Mouse (Mus musculus): ENCODE results near the gene Mast4.

Gene Mast4

DNA sequence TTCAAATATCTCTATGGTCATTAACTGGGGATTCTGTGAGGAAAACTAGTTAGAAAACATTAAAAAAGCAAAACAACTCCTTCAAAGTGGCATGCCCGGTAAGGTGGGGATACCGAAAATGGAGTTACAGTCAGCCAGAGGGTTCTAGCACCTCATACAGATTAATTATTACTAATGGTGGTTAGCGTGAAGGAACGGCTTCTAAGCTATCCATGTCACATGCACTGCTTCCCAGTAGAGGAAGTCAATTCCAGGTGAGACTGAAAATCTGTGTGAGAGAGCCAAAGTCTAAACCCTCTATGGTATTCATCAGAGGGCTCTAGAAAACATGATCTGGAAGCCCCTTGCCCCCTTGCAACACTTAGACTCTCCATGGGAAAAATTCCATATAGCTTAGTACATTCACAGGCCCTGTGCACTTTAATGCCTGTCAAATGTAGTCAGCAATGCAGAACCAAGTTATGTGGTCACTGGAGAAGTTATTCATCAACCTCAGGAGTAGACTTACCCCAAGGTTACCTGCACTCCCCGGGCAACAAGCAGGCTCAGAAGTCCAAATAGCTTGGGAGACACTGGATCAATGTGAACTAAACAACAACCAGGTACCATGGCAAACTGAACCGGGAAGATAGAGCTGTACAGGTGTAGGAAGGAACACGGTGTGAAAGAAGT lies 96.1 kb downstream of the Mast4 start:
- peak; percentile 94 for DNase-seq

DNA sequence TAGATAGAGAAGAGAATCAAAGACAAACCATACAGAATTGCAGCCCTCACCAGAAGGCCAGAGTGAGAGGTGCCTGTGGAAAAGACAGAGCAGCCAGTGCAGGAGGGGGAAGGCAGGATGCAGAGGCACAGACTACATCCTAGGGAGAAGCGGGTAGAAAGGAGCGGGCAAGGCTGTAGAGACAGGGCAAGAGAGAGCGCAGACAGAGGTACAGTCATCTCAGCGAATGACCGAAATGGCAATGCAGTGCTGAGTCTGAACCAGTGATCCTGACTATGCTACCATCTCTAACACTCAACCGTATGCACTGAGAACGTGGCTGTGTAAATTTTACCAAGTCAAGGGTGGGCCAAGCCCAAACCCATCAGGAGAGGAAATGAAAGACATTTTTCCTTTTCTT lies 102.1 kb downstream of the Mast4 start:
- no peak for DNase-seq

DNA sequence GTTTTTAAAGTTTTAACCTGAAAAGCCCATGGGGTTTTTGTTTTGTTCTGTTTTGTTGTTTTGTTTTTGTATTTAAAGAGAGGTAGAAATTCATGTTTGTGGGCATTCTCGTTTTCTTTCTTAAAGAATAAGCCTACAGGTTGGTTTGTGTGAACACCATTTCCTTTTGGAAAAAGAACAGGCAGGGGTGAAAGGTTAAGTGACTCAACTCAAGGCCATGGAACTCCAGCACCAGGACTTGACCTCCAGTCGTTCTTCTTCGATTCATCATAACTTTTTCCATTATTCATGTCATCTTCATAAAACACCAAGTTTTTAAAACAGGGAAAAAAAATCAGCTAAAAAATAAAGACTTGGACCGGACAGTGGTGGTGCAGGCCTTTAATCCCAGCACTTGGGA lies 105.2 kb downstream of the Mast4 start:
- DNase-seq, result no peak

DNA sequence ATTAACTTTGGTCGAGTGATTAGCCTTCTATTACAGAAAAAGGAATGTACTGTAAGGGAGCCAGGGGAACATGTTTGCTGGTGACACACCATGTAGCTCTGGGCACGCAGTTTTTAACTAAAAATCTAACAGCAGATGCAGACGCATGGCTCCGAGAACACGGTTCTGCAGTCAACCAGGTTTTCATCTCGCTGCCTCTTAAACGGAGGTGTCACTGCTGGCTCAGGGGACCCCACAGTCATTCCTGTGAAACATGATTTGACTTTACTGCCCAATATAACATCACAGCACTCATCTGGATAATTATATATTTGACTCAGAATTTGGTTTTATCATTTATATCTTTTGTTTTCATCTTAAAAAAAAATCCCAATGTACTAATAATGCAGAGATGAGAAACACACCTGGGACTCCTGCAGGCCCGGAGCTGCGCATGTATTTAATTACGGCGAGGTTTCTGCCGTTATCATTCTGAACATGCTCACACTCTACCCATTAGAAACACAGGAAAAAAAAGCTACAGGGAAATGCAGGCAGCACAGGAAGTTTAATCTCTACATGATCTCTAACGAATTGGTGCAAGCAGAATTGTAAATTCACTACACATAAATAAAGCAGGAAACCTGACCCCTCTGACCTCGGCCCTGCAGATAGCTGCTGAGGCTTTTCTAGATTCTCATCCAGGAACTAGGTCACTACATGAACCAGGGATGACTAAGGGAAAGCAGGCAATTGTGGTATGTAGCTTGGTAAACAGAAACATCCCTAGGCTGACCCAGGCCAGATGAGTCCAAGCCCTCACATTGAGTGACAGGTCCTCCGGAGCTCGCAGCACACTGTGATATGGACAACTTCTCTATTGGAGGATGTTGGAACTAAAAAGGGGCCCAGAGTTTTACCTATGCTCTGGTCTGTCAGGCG lies 108.1 kb downstream of the Mast4 start:
- no peak for DNase-seq

DNA sequence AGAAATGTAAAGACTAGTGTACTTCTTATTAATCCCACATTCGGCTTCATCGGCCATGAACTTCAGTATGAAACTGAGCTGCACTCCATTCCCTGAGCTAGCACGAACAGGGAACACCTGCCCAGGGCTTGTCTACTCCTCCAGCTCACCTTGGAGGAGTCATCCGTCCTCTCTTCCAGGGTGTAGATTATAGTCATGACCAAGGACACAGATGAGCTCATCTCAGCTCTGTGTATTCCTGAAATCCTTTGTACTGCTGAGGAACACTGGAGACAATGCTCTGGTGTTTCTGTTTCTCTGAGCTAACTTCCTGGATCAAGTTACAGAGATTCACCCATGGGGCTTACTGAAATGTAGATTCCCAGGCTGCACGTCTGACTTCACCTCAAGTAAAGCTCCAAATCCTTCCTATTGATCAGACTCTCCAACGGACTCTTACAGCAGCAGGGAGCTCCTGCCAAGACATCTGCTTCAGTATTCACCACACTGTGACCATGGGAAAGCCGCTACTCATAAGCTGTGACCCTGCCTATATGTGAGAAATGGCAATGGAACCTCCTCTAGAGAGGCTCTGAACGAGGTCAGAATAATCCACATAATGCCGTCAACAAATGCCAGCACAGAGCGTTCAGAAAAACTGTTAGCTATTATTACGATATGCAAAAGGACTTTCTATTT lies 108.9 kb downstream of the Mast4 start:
- DNase-seq, result peak; percentile 62

DNA sequence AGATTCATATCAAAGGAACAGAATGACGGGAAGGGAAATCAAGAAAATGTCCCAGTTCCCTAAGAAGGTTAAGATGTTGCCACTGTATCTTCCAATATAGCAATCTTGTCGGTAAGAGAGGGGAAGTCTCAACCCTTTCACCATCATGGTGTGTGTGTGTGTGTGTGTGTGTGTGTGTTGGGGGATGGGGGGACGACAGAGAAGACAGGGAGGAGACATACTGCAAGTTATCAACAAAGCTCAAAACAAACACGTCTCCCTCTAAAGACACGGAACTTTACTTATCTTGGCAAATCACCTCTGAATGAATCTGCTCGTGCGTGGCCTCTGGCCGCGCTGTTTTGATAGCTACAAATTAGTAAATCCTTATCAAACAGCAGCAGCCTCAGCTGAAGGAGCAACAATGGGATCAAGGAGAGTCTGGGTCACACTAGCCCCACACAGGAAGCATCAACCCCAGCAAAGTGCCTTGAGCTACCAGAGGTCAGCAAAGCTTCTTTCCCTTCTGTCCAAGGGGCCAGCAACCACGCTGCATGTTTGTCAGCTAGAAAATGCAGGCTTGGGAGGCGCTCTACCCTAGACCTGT lies 113.7 kb downstream of the Mast4 start:
- no peak for DNase-seq

DNA sequence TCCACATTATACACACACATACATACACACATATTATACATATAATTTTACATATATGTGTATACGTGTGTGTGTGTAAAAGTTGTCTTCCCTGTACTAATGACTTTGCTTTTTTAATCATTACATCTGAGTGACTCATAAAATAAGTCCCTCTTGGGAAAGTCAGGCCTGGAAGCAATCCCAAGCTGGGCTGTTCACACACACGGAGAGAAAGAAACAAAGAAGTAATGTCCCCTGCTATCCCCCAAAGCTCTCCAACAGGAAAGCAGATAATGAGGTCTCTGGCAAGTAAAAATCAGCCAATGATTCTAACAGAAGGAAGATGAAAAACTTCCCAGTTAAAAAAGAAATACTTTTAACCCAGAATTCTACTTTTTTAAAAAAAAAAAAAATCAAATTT lies 114.3 kb downstream of the Mast4 start:
- DNase-seq, result no peak

DNA sequence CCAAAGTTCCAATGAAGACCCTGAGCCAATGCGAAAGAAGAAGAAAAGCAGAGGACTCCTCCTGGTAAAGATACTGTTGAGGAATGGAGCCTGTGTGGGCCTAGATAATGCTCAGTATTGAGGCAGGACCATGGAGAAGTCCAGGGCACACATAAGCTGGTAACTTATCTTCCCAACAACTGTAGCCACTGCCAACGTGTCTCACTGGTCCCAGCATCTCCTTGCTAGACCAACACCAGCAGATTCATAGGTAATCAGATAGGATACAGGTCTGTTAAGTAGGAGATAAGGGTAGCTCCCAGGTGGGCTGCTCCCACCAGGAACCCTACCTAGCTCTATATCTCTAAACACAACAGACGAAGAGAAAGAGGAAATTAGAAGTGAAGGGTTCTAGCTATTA lies 116.8 kb downstream of the Mast4 start:
- DNase-seq, result no peak

DNA sequence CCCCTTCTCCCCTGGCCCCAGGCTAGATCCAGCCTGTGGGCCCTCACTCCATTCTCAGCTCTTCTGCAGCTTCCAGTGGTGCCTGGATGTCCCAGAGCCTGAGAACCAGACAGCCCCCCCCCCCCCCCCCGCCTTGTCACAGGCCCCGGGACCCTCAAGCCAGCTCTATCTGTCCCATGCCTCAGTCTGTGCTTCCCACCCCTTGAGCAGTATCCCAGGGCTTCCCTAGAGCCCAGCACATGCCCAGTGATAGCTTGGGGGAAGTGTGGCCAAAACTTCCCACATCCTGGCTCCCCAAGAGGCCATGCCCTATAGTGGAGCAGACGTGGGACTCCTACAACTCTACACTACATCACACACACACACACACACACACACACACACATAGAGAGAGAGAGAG lies 119.8 kb downstream of the Mast4 start:
- DNase-seq, result no peak

DNA sequence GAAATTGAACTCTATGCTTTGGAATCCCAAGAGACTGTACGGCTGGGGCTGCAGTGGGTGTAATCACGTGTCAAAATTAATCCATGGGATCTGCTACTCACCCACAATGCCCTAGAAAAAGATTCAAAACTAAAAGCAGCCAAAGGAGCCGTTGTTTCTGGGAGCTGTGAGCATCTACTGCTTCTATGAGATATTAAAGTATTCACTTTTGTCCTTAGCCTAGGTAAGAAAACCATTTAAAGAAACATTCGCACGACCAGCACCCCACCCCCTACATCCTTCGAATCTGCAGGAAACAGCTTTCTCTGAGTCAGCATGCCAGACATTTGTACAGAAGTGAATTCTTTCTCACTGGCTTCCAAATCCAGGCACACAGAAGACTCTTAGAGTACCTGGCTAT lies 122.3 kb downstream of the Mast4 start:
- no peak for DNase-seq

DNA sequence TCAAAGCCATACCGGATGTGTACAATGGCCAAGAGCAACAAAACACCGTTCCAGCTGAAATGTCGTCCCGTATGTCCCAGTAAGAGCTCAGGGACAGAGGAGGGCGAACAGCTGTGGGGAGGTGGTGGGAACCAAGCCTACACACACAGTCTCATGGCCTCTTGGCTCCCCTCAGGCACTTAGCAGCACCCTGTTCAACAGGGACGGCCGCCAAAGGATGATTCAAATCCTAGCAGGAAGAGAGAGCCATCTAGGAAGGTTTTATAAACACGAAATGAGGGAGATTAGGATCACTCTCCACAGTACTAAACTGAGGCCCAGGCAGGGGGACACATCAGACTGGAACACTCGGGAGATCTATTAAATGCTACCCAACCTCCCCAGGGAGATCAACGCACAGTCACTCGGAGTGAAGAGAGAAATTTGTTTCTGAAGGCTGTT lies 122.8 kb downstream of the Mast4 start:
- DNase-seq, result no peak

DNA sequence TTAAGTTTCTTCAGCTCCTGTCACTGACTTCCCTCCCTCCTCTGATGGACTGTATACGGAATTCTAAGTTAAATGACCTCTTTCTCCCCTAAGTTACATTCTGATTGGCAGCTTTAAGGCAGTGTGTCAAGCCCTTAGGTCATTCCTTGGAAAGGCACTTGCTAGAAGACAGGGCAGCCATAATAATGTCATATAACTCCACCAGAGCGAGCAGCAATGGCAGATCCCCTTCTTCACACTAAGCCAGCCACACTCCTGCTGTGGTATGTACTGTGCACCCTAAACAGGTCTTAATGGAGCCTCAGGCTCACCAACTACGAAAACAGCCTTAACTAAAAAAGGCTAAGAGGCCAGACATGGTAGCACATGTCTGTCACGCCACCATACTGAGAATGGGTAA lies 123.6 kb downstream of the Mast4 start:
- DNase-seq, result no peak

DNA sequence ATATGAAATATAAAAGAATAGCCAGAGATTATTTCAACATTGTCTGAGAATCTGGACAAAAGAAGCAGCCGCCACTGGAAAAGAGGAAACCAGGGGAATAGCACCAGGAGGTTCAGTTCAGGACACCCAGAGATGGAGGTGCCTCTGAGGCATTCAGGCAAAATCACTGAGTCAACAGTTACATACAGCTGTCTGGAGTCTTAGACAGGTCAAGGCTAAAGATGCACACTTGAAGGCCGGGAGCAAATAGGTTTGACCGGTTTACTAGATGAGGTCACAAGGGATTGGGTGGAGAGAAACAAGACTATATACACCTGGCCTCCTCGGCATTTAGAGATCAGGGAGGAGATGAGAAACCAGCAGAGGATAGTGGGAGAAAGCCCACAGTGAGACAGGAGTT lies 127.1 kb downstream of the Mast4 start:
- no peak for DNase-seq

DNA sequence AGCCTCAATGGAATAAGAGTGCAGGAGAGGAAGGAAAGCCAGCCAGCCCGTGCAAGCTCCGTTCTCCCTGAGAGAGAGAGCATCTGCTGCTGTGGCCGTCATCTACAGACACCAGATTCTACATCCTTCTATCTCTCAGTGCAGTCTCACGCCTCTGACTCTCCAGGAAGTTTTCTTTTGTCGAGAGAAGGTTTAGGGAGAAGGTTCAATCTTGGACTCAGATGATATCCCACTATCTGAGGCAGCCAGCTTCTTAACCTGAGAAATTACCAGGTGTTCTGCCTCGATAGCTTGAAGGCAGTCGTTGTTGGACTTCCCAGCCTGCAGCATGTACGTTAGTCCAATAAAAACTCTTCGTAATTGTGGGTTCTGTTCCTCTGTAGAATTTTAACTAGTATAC lies 127.7 kb downstream of the Mast4 start:
- no peak for DNase-seq

DNA sequence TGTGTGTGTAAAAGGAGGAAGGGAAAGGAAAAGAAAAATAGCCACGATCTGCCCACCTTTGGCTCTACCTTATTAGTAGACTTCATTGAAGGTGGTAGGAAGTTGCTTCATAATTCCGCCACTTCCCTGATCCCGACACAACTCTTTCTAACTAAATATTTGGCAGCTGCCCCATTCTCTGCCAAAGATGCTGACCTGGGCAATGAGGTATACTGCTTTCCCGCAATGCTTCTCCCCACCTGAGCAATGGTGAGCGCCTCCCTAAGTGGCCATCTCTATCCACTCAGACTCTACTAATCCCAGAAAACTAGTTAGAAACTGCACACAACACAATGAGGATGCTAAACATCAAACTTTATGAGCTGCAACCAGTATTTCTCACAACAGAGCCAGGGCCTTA lies 129.1 kb downstream of the Mast4 start:
- no peak for DNase-seq

DNA sequence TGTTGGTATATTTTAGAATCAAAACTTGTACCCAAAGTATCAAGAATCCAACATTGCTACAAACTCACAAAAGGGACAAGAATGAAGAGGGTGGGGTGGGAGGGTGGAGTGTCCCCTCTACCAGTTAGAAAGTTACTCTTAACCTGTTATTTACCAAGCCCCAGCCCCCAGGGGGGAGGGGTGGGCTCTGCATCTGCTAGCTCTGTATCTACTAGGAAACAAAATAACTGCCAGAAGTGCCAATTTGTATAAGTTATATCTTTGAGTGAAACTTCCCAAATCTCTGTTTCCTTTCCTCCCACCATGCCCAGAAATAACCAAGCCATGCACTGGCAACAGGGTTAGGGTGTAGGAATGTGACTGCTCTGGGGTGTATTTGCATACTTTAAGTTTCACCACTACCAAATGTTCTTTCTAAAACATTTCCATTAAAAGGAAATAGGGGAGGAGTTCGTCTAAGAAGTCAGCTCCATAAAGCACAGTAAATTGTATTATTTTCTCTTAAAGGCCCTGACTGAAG lies 130.9 kb downstream of the Mast4 start:
- no peak for DNase-seq

DNA sequence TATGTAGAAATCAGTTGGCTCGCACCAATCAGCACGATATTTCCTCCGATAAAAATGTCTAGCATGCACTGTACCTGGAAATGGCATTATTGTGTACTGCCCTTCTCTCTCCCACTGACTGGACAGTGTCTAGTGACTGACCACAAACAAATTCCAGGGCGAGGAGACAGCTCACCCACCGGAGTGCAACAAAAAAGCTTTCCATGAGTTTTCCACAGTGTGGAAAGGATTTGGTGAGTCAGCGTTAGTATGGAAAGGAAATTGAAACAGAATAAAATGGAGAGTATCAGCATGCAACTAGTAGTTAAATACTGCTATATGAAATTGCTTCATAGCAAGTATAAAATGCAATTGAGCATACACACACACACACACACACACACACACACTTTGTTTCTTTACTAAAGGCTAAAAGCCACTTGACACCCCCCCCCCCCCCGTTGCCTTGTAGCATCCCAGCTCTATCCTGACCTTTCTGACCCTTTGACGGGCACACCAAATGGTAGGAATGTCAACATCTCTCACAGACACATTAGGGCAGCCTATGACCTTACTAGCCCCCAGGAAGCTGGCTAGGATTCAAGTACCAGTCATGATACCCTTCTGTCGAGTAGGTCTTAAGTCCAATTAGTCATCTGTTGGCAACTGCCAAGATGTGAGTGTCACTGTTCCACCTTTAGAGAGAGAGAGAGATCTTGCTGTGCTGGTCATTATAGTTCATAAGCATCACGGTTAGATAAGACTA lies 133.1 kb downstream of the Mast4 start:
- peak; percentile 24 for DNase-seq

DNA sequence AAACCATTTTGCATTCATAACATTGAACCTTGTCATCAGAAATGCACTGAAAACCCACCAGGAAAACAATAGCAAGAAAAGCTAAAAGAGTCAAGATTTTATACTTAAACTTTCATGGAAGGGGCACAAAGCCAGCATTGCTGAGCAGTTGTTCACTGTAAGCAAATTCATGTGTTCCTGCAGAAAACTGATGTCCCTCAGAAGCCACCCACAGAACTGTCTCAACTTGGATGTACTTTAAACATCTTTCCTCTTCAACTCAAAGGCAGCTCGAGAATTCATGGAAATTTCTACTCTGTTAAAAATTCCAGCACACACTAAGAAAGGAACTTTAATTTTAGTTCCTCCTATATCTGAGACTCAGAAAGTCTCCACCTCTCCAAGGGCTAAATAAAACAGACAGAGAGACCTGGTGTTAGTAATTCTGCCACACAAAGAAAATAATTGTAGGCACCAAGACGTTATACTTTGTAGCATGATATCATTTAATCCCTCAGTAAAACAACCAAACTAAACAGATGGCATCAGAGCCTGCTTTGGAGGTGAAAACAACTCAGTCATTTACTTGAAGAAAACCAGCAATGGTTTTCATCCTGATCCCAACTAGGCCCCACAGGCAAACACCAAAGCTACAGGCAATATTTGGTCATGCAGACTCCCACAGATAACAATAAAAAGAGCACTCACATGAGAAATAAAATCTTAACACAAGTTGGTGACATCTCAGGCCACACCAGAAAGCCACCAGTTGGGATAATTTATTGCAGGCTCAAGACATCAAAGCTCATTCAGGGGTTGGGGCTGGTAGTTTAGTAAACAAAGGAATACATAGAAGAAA lies 134.3 kb downstream of the Mast4 start:
- DNase-seq, result no peak

DNA sequence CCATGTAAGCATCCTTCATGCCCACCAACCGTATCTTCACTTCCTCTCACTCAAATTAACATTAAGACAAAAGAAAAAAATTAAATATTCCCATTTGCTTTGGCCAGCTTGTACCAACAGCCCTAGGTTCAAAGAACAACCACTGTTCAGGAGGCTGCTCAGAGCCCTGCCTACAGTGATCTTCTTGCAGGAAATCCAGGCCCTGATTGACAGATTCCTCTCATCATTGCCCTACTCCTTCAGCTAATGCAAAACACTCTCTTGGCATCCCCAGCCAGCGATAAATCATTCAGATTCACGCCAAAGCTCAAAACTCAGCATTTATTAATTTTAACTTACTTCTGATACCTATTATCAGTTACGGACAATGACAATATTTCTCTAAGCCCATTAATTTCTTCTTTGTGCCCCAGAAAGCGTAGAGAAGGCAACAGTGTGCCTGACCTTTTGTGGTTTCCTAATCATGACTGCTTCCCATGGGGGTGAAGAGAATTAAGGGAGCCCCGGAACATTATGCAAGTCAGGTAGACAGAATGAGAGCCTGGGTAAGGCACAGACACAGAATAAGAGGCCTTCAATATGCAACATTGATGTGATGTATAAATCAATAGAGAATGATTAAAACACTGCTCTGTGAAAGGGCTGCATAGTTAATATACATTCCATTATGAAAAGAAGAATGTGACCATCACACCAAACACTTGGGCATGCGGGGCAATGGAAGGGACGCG lies 135.9 kb downstream of the Mast4 start:
- DNase-seq, result no peak

DNA sequence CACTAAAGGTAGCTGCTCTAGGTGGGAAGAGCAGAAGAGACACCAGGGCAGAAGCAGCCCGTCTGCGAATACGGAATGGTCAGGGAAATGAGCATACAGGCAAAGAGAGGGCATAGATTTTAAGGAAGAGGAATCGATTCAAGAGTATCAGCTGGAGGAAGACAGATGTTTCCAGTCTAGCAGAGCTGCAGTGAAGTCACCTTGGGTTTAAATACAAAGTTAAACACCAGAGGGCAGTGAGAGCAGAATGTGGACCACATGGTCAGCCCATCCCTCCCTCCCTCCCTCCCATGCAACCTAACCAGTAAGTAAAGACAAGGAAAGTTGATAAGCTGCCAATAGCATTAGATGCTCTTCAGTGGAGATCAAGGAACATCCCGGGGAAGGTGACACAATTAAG lies 138.0 kb downstream of the Mast4 start:
- peak; percentile 33 for DNase-seq

DNA sequence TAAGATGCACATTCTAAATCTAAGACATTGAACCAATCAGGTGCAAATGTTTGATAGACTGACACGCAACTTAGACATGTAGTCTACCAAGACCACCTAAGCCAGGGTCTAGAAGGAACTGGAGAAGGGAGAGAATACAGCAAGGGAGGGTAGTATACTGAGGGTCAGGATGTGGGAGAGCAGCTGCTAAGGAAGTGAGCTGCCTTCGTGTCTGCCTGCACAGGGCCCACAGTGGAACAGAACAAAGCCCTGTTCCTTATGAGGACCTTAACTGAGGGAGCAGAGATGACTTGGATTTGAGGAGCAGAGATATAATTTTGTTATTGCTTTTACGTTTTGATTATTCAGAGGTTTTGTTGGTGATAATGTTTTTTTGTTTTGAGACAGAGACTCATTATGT lies 138.4 kb downstream of the Mast4 start:
- DNase-seq, result no peak

Measured in kidney, adult 9 months (tissue).